Mouse (Mus musculus): Measurements from ENCODE around the gene Gm3159. TPM values are rescaled to one million over a fixed set of nuclear protein-coding genes. Genes with fewer than 3 reads are reported as not detected.
"Not testable (repeated sequence)": the region's sequence is repeated elsewhere in the genome, so short reads cannot be mapped to it uniquely, and the experiment has no call there.

Gm3159 gene
- not detected in 2 replicates for polyA plus RNA-seq (2015; fragmentation: Nextera tagmentation; extraction: Ambion mirVana)

- 73% methylated on average over 2 of the region's 3 CpGs for WGBS
- not testable (repeated sequence) for H3K27ac ChIP-seq (replicated peaks); H3K4me1 ChIP-seq; H3K4me2 ChIP-seq (replicated peaks); H3K9me3 ChIP-seq; H3K4me3 ChIP-seq; H3K36me3 ChIP-seq; H3K27me3 ChIP-seq; ATAC-seq (replicated peaks); H3K9ac ChIP-seq (replicated peaks)
Measured at GRCm38 (mm10) chr14:4397226-4397625, at the start of gene Gm3159. TSS of gene Gm3159 (plus strand) at chr14:4397526.

DNA sequence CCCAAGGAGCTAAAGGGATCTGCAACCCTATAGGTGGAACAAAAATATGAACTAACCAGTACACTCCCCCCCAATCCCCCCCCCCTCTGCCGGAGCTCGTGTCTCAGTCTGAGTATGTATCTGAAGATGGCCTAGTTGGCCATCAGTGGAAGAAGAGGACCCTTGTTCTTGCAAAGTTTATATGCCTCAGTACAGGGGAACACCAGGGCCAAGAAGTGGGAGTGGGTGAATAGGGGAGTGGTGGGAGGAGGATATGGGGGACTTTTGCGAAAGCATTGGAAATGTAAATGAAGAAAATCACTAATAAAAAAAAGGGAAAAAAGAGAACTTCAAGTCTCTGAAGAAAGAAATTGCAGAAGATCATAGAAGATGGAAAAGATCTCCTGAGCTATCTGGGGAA lies 28.3 kb upstream of the Gm3159 start:
- H3K27me3 ChIP-seq; ATAC-seq (replicated peaks); H3K4me2 ChIP-seq (replicated peaks); H3K4me1 ChIP-seq; H3K9ac ChIP-seq (replicated peaks); H3K36me3 ChIP-seq; H3K4me3 ChIP-seq; H3K27ac ChIP-seq (replicated peaks); H3K9me3 ChIP-seq: not testable (repeated sequence)
- WGBS, result 90% methylated on average over 3 of the region's 3 CpGs

DNA sequence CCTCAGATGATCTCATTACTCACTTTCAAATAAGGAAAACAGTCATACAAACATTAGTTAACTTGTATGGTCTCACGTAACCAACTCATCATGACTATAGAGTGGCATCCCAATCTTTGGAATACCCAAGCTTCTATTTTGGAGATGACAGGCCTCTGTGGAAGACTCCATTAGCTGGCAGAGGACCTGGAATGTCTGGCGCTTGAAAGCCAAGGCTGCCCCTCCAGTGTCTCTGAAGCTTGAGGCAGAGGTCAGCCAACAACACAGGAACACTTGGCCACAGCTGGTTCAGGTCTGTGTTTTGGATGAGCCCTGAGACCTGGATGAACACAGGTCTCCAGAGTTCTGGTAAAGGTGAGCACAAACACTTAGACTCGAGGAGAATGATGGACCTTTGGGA lies 27.6 kb upstream of the Gm3159 start:
- not testable (repeated sequence) for H3K4me1 ChIP-seq; H3K4me3 ChIP-seq; H3K27ac ChIP-seq (replicated peaks); H3K9me3 ChIP-seq; H3K27me3 ChIP-seq; H3K36me3 ChIP-seq; H3K9ac ChIP-seq (replicated peaks); ATAC-seq (replicated peaks); H3K4me2 ChIP-seq (replicated peaks)
- WGBS, result 78% methylated on average over 3 of the region's 3 CpGs

- H3K27me3 ChIP-seq; H3K4me2 ChIP-seq (replicated peaks); H3K36me3 ChIP-seq; H3K27ac ChIP-seq (replicated peaks); H3K4me1 ChIP-seq; H3K4me3 ChIP-seq; H3K9me3 ChIP-seq; ATAC-seq (replicated peaks); H3K9ac ChIP-seq (replicated peaks): not testable (repeated sequence)
Measured at GRCm38 (mm10) chr14:4377871-4378270, 19.5 kb upstream of the Gm3159 start.

DNA sequence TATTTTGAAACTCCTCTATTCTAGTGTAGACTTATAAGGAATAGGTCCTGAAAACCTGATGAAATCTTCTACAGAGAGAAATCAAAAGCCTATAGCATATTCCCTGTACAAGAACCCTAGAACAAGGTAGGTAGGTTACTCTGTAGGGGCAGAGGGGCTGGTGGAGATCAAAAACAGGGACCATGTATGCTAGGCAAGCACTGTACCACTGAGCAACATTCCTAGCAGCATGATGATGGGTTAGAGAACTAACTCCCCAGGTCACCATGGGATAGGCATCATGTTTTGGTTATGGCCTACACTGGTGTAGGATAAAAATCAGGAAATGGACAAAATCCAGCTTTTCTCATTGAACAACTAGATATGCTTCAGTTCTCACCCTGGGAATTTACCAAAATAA lies 11.7 kb upstream of the Gm3159 start:
- not testable (repeated sequence) for H3K27me3 ChIP-seq; H3K4me2 ChIP-seq (replicated peaks); ATAC-seq (replicated peaks); H3K27ac ChIP-seq (replicated peaks); H3K4me1 ChIP-seq; H3K9ac ChIP-seq (replicated peaks); H3K9me3 ChIP-seq; H3K36me3 ChIP-seq; H3K4me3 ChIP-seq

- not testable (repeated sequence) for H3K36me3 ChIP-seq; H3K4me2 ChIP-seq (replicated peaks); H3K9me3 ChIP-seq; ATAC-seq (replicated peaks); H3K27ac ChIP-seq (replicated peaks); H3K4me1 ChIP-seq; H3K27me3 ChIP-seq; H3K9ac ChIP-seq (replicated peaks); H3K4me3 ChIP-seq
- 88% methylated on average over 4 of the region's 6 CpGs for WGBS
Measured at GRCm38 (mm10) chr14:4392841-4393530, 4.3 kb upstream of the Gm3159 start.

DNA sequence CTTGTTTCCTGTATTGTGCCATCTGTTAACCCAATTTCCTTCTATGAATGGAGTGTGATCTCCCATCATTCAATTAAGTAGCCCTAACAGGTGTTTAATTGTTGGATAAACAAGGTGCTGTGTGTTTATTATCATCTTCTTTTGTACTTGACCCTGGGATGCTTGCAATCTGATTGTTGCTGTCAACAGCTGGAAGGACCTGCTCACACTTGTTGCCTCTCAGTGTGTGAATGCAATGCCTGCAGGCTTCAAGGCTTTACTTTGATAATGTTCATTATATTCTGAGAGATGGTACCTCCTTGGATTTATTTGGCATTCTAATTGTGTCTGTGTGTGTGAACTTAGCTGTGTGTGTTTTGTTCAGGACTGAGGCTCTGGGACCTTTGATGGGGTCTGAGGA lies 1.3 kb downstream of the Gm3159 start:
- not testable (repeated sequence) for H3K36me3 ChIP-seq; H3K27ac ChIP-seq (replicated peaks); H3K9ac ChIP-seq (replicated peaks); H3K9me3 ChIP-seq; ATAC-seq (replicated peaks); H3K4me3 ChIP-seq; H3K4me2 ChIP-seq (replicated peaks); H3K4me1 ChIP-seq; H3K27me3 ChIP-seq

DNA sequence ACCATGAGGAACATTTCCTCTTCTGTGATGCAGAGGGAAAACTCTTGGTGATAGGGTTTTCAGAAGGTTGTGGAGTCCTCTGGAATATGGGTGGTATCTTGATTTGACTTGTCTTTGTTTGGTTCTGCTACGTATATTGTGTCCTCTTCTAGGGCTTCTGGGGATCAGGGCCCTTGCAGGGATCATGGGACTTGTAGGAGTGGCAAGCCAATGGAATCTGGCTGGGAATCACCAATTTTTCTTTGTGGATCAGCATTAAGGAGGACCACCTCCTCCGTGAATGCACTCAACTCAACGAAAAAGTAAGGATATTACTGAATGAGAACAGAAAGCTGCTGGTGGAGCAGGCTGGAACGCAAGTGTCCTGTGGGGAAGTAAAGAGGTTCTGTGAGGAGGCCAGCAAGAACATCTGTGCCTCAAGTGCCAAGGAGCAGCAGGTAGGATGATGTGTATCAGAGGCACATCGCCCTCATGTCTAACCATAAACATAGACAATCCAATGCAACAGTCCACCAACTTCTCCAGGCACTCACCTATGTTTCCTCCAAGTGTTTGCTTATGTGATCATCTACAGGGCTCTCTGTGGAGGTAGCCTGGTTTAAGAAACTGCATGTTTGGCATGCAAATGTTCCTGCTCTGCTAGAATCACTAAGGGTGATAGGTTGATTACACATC lies 2.9 kb downstream of the Gm3159 start:
- not testable (repeated sequence) for H3K4me2 ChIP-seq (replicated peaks); H3K9me3 ChIP-seq; H3K27me3 ChIP-seq; H3K9ac ChIP-seq (replicated peaks); H3K4me3 ChIP-seq; H3K4me1 ChIP-seq; H3K27ac ChIP-seq (replicated peaks); H3K36me3 ChIP-seq; ATAC-seq (replicated peaks)
- WGBS, result 92% methylated on average over 5 of the region's 5 CpGs

DNA sequence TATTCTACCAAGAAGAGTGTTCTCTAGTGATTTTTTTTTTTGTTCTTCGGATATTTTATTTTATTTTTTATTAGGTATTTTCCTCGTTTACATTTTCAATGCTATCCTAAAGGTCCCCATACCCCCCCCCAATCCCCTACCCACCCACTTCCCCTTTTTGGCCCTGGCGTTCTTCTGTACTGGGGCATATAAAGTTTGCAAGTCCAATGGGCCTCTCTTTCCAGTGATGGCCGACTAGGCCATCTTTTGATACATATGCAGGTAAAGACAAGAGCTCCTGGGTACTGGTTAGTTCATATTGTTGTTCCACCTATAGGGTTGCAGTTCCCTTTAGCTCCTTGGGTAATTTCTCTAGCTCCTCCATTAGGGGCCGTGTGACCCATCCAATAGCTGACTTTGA lies 3.9 kb downstream of the Gm3159 start:
- not testable (repeated sequence) for H3K4me2 ChIP-seq (replicated peaks); ATAC-seq (replicated peaks); H3K9me3 ChIP-seq; H3K4me3 ChIP-seq; H3K27ac ChIP-seq (replicated peaks); H3K27me3 ChIP-seq; H3K36me3 ChIP-seq; H3K4me1 ChIP-seq; H3K9ac ChIP-seq (replicated peaks)
- WGBS, result 75% methylated on average over 5 of the region's 5 CpGs

DNA sequence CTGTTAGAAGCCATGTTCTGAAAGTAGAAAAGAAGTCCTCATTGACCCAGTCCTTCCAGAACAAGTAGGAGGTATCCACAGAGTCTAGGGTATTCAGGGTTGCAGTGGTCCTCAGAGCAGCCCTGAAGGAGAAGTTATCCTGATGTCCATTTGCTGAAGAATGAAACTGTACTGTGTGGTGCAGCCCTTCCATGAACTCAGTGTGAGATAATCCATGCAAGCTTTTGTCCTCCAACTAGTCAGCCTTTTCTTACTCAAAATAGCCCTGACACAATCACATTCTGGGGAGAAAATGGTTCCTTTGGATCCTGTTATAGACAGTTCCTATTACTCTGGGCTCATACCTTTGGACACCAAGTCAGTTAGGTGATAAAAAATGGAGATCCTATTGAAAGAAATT lies 6.5 kb downstream of the Gm3159 start:
- not testable (repeated sequence) for H3K4me2 ChIP-seq (replicated peaks); H3K36me3 ChIP-seq; H3K9ac ChIP-seq (replicated peaks); H3K9me3 ChIP-seq; H3K27ac ChIP-seq (replicated peaks); ATAC-seq (replicated peaks); H3K27me3 ChIP-seq; H3K4me3 ChIP-seq; H3K4me1 ChIP-seq

DNA sequence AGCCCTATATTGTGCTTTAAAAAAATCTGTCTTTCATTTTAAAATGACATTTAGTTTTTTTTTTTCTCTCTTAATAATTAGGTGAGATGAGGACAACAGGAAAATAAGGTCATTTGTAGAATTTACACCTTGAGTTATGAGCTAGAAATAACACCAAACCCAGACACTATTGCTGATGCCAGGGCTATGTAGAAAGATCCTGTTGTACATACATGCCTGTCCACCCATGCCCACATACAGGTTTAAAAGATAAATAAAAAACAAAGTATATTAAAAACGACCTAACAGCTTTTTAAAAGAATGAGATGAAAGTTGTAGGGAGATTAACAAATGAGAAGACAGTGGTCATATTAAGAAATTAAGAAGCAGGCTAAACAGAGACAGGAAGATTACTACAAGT lies 12.6 kb downstream of the Gm3159 start:
- H3K9ac ChIP-seq (replicated peaks); H3K27me3 ChIP-seq; H3K4me2 ChIP-seq (replicated peaks); H3K4me1 ChIP-seq; H3K4me3 ChIP-seq; H3K9me3 ChIP-seq; ATAC-seq (replicated peaks); H3K27ac ChIP-seq (replicated peaks); H3K36me3 ChIP-seq: not testable (repeated sequence)
- 70% methylated on average over 1 of the region's 1 CpGs for WGBS

GRCm38 (mm10) chr14:4414965-4415835 lies 17.9 kb downstream of the Gm3159 start, which contains the start of gene Gm3164:
TSS of gene Gm3164 (plus strand) at chr14:4415448.
- ATAC-seq (replicated peaks), result peak; percentile 78; the same call in 1 of the 2 replicates
- 2% methylated on average over 37 of the region's 59 CpGs for WGBS

More at GRCm38 (mm10) chr14:4414965-4415835, 17.9 kb downstream of the Gm3159 start, which contains the start of gene Gm3164:
- not testable (repeated sequence) for H3K27me3 ChIP-seq; H3K36me3 ChIP-seq; H3K9me3 ChIP-seq; H3K4me1 ChIP-seq; H3K27ac ChIP-seq (replicated peaks)
- Histone ChIP-seq H3K4me2 (replicated peaks) (peak within 1 kb of the TSS; percentile 59), H3K9ac (replicated peaks) (peak within 1 kb of the TSS; percentile 53), H3K4me3 (peak within 1 kb of the TSS; percentile 52)
